Mouse (Mus musculus) heart, embryonic 14.5 days (tissue): ENCODE measurements around the gene Sun1. TPM values are rescaled to one million over a fixed set of nuclear protein-coding genes. Genes with fewer than 3 reads are reported as not detected.

ENCODE experiments used
- ATAC-seq: fragments of 200-750 bp; cut with Nextera tagmentation; 2 replicates; pipeline ENCODE4 v1.8.0; 2017; ENCODE audit warnings: low read depth, moderate TSS enrichment; ENCODE audit not compliant: insufficient number of reproducible peaks, insufficient read depth, low FRiP score
- H3K27ac ChIP-seq, 2 experiments: fragments of 200-500 bp in 1 of 2; fragments of 300-500 bp in 1 of 2; sonication (generic) in 1 of 2; replicated peaks in 1 of 2; 2 replicates each; pipeline ENCODE4 v1.5.1; 2012 to 2014; ENCODE audit warnings: low read depth in 2 of 2, low read length in 2 of 2, control low read depth in 1 of 2, mild to moderate bottlenecking in 1 of 2, mixed read lengths in 1 of 2; ENCODE audit not compliant: control insufficient read depth in 1 of 2, insufficient read depth in 1 of 2
- H3K27me3 ChIP-seq: fragments of 300-500 bp; sonication (generic); 2 replicates; pipeline ENCODE4 v1.6.1; 2014; ENCODE audit warnings: mild to moderate bottlenecking, low read length, control low read depth; ENCODE audit not compliant: control insufficient read depth, insufficient read depth
- H3K36me3 ChIP-seq: fragments of 300-500 bp; sonication (generic); 2 replicates; pipeline ENCODE4 v1.6.1; 2014; ENCODE audit warnings: mild to moderate bottlenecking, control low read depth, low read length, mixed read lengths; ENCODE audit not compliant: control insufficient read depth, insufficient read depth
- H3K4me1 ChIP-seq, 2 experiments: fragments of 200-500 bp in 1 of 2; fragments of 300-500 bp in 1 of 2; sonication (generic) in 1 of 2; 2 replicates each; pipeline ENCODE4 v1.6.1; 2012 to 2014; ENCODE audit warnings: low read length in 2 of 2, control low read depth in 1 of 2, mixed read lengths in 1 of 2; ENCODE audit not compliant: control insufficient read depth in 2 of 2, insufficient read depth in 2 of 2
- H3K4me2 ChIP-seq: fragments of 300-500 bp; sonication (generic); 2 replicates; pipeline ENCODE4 v1.6.1; 2014; ENCODE audit warnings: mild to moderate bottlenecking, low read length
- H3K4me3 ChIP-seq, 2 experiments: fragments of 200-500 bp in 1 of 2; fragments of 300-500 bp in 1 of 2; sonication (generic) in 1 of 2; 2 replicates each; pipeline ENCODE4 v1.5.1; 2012 to 2014; ENCODE audit warnings: low read length in 2 of 2, mild to moderate bottlenecking in 2 of 2, control low read depth in 1 of 2, low read depth in 1 of 2, moderate library complexity in 1 of 2; ENCODE audit not compliant: control insufficient read depth in 1 of 2, insufficient read depth in 1 of 2
- H3K9ac ChIP-seq: fragments of 300-500 bp; sonication (generic); 2 replicates; pipeline ENCODE4 v1.6.1; 2014; ENCODE audit warnings: mild to moderate bottlenecking, low read length
- H3K9me3 ChIP-seq: fragments of 300-500 bp; sonication (generic); 2 replicates; pipeline ENCODE4 v1.6.1; 2016; ENCODE audit warnings: low read length, control low read depth; ENCODE audit not compliant: control insufficient read depth
- WGBS: fragments of 180-500 bp; shearing (Covaris S2); extraction: QIAGEN DNeasy Blood & Tissue Kit; methylation state at CpG from one replicate; pipeline ENCODE4 v1.1.7; 2014; 5-methylcytosine and 5-hydroxymethylcytosine counted together
- polyA plus RNA-seq: library from polyadenylated mRNA; unstranded; fragments of >200 nt; fragmentation: Nextera tagmentation; extraction: Ambion mirVana; gene quantifications from 2 replicates; pipeline ENCODE4 v1.2.1, GENCODE M21; 2014

The Sun1 gene
- 39.6 and 41.4 TPM in 2 replicates for polyA plus RNA-seq

- Histone ChIP-seq H3K9ac (peak within 1 kb of the TSS; percentile 93), H3K27me3 (no peaks in the 10 kb centered on the region), H3K9me3 (no peaks in the 10 kb centered on the region), H3K4me2 (peak within 1 kb of the TSS; percentile 99), H3K36me3 (peaks cover 6% of the 10 kb centered on the region; the same call in 1 of the 2 replicates), H3K27ac (peak within 1 kb of the TSS; percentile 85 to 88), H3K4me1 (peaks cover 11 to 20% of the 10 kb centered on the region in 2 experiments), H3K4me3 (peak within 1 kb of the TSS; percentile 90 to 96)
- ATAC-seq = peak; percentile 97
- under 1% methylated on average over 64 of the region's 64 CpGs for WGBS
Observed at GRCm38 (mm10) chr5:139199995-139200769, at the start of gene Sun1. Gene Sun1, plus strand, starts transcription at chr5:139200637.

GRCm38 (mm10) chr5:139160899-139161298, 39.5 kb upstream of the Sun1 start:
- Histone ChIP-seq H3K27ac (no peak overlapping the region), H3K36me3 (peaks cover 59% of the 10 kb centered on the region)

GRCm38 (mm10) chr5:139161632-139162031, 38.8 kb upstream of the Sun1 start:
- no peaks in the 10 kb centered on the region for H3K9me3 ChIP-seq
- no peak overlapping the region for H3K4me3 ChIP-seq
- H3K9ac ChIP-seq = no peak overlapping the region
- ATAC-seq = no peak
- no peak overlapping the region for H3K4me2 ChIP-seq
- no peak overlapping the region for H3K27ac ChIP-seq
- H3K4me1 ChIP-seq = no peaks in the 10 kb centered on the region
- H3K36me3 ChIP-seq = peaks cover 59% of the 10 kb centered on the region
- 71% methylated on average over 10 of the region's 10 CpGs for WGBS
- no peaks in the 10 kb centered on the region for H3K27me3 ChIP-seq

More at GRCm38 (mm10) chr5:139160899-139161298, 39.5 kb upstream of the Sun1 start:
- no peak overlapping the region for H3K4me3 ChIP-seq
- 89% methylated on average over 8 of the region's 8 CpGs for WGBS
- H3K4me2 ChIP-seq = no peak overlapping the region
- no peaks in the 10 kb centered on the region for H3K27me3 ChIP-seq
- H3K9me3 ChIP-seq = no peaks in the 10 kb centered on the region
- no peak for ATAC-seq
- H3K9ac ChIP-seq = no peak overlapping the region
- no peaks in the 10 kb centered on the region for H3K4me1 ChIP-seq

GRCm38 (mm10) chr5:139166781-139167361, 33.6 kb upstream of the Sun1 start:
- no peak overlapping the region for H3K4me3 ChIP-seq
- ATAC-seq = no peak
- no peak overlapping the region; a peak in 1 of 4 replicates for H3K27ac ChIP-seq
- no peaks in the 10 kb centered on the region for H3K9me3 ChIP-seq
- peaks cover 0 to 9% of the 10 kb centered on the region in 2 experiments; a peak in 2 of 4 replicates for H3K4me1 ChIP-seq
- H3K9ac ChIP-seq = no peak overlapping the region
- peaks cover 81% of the 10 kb centered on the region for H3K36me3 ChIP-seq
- WGBS = 59% methylated on average over 6 of the region's 6 CpGs
- H3K27me3 ChIP-seq = no peaks in the 10 kb centered on the region
- no peak overlapping the region for H3K4me2 ChIP-seq

- Histone ChIP-seq H3K4me3 (no peak overlapping the region), H3K4me1 (peaks cover 0 to 9% of the 10 kb centered on the region in 2 experiments; a peak in 2 of 4 replicates), H3K9me3 (no peaks in the 10 kb centered on the region), H3K27me3 (no peaks in the 10 kb centered on the region), H3K4me2 (no peak overlapping the region), H3K36me3 (peaks cover 80% of the 10 kb centered on the region), H3K9ac (no peak overlapping the region), H3K27ac (no peak overlapping the region)
- no peak for ATAC-seq
- WGBS = 27% methylated on average over 1 of the region's 1 CpGs
Observed at GRCm38 (mm10) chr5:139167548-139167947, 32.9 kb upstream of the Sun1 start.

- whole genome bisulfite sequencing = 86% methylated on average over 4 of the region's 4 CpGs
- no peak overlapping the region for H3K9ac ChIP-seq
- no peak for ATAC-seq
- H3K36me3 ChIP-seq = peaks cover 65% of the 10 kb centered on the region
- H3K27me3 ChIP-seq = no peaks in the 10 kb centered on the region
- no peak overlapping the region for H3K4me2 ChIP-seq
- no peaks in the 10 kb centered on the region for H3K9me3 ChIP-seq
- no peak overlapping the region for H3K27ac ChIP-seq
- peaks cover 7 to 11% of the 10 kb centered on the region in 2 experiments for H3K4me1 ChIP-seq
- no peak overlapping the region for H3K4me3 ChIP-seq
Observed at GRCm38 (mm10) chr5:139171929-139172328, 28.5 kb upstream of the Sun1 start.

- ATAC-seq = no peak
- H3K27me3 ChIP-seq = no peaks in the 10 kb centered on the region
- H3K9ac ChIP-seq = no peak overlapping the region
- peaks cover 69% of the 10 kb centered on the region for H3K36me3 ChIP-seq
- WGBS = 62% methylated on average over 10 of the region's 10 CpGs
- no peaks in the 10 kb centered on the region for H3K9me3 ChIP-seq
- H3K4me3 ChIP-seq = no peak overlapping the region
- peaks cover 5 to 7% of the 10 kb centered on the region in 2 experiments for H3K4me1 ChIP-seq
- H3K27ac ChIP-seq = peak overlapping the region; percentile 21 to 51; a peak in 3 of 4 replicates
- H3K4me2 ChIP-seq = no peak overlapping the region
Observed at GRCm38 (mm10) chr5:139174141-139174540, 26.3 kb upstream of the Sun1 start.
